Mouse (Mus musculus) thymus, postnatal 4 days (tissue): Measurements from ENCODE around the gene Aff1.
A peak's percentile ranks its signal among the peaks of the same experiment; 100 is the strongest.

Source experiments
- DNase-seq: peaks from one replicate; pipeline ENCODE4 v3.0.0; 2021

The Aff1 gene

DNA sequence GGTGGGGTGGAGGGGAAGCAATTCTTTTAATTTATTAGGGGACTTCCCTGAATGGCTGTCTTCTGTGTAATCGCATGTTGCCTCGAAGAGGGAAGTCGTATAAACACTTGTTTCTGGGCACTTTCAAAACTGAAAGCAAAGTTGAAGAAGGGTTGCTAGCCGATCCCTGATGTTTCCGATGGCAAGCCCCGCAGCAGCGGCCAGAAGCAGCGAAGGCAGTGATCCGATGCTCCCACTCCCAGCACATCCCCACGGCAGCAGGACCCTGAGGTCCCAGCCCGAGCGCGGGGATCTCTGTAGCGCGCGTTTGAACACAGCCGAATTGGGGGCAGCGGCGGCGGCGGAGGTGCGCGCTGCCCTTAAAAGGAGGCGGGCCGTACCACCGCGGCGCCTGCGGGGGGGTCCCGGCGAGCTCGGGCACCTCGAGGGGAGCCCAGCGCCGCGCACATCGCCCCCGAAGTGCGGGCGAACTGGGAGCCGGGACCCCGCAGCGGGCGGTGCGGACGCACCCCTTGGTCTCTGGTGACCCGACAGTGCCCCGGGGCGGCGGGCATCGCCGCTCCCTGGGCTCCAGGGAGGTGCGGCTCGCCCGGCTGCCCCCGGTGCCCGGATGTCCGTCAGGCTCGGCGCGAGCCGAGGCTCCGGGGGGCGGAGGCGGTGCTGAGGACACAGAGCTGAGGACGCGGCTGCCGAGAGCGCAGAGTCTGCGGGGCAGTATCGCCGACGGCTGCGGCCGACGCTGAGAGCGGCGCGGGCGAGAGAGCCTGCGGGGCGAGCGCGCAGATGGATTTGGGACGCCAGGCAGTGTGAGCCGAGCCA is 61.5 kb downstream of the Aff1 start:
- DNase-seq: peak; percentile 97

DNA sequence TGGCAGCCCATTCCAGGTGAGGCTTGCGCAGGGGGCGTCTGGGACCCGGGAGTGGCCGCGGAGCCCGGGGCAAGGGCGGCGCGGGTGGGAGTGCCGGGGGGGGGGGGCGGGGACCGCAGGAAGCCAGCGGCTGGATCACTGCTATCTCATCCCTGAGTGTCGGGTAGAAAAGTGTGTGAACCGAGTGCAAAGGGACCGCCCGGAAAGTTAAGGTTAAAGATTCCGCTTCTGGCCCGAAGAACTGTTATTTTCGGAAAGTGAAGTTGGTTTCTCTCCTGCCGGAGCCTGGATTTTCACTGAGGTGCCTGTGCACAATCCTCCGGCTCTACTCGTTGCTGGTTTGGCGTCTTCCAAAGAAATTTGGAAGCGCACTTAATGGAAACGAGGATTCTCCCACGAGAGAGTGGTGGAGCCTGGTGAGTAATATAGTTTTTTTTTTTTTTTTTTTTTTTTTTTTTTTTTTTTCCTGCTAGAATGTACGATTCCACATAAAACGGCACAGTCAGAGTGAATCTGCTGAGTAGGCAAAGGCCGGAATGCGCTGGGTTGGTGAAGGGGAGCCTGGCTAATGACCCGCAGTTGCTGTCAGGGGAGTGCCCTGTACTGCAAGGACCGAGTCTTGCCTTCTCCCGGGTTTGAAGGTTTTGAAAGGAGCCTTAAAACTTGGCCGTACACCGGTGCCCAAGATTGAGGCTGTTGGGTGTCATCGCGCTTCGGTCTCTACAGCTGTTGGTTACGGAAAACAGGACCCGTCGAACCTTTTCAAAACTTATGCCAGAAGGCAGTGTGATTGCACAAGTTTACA is 62.4 kb downstream of the Aff1 start:
- DNase-seq: peak; percentile 65

DNA sequence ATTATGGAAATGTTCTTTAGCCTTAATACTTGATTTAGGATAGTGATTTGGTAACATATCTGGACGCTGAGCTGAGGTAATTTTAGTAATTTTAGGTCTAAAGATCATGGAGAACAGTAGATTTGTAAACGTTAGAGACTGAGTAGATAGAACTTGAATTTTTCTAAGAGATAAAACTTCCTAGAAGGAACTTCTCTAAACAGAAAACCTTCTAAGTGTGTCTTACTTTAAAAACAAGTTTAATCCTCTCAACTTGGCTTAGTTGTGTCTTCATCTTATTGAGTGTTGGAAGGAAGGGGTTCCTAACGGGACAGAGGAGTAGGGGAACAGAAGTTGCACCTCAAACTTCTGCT is 62.9 kb downstream of the Aff1 start:
- DNase-seq: no peak

DNA sequence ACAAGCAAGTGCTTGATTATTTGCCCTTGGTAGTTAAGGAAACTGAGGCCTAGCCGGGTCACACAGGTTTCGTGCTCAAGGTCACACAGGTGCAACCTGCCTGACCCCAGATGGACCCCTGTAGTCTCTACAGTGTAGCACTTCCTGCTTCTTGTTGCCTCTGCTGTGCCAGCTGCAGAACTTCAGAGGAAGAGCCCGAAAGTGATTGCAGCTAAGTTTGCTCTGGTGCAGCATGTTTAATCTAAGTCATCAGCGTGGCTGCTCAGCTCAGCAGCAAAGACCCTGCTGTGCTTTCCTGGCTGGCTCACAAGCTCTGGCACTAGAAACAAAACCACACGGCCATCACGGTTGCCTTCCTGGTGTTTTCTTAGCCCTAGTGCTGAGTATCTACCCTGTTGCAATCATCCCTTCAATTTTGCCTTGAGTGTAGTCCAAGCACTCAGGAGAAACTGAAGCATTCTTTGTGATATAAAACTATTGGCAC is 64.1 kb downstream of the Aff1 start:
- DNase-seq: peak; percentile 68

DNA sequence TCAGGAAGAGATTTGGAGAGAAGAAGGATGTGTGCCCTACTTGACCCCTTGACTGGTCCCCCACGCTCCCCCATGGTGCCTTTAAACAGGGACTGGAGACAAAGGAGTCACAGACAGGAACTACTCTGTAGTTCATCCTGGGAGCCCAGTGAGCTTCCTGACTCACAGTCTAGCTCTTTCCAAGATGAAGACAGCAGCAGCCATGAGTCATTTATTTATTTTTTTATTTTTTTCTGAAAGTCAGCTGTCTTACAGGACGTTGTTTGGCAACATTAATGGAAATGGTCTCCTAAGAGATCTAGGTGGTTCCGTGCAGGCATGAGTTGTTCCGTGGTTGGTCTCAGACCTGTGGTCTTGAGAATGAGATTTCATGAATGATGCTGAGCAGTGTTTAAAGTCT is 66.3 kb downstream of the Aff1 start:
- DNase-seq: no peak

DNA sequence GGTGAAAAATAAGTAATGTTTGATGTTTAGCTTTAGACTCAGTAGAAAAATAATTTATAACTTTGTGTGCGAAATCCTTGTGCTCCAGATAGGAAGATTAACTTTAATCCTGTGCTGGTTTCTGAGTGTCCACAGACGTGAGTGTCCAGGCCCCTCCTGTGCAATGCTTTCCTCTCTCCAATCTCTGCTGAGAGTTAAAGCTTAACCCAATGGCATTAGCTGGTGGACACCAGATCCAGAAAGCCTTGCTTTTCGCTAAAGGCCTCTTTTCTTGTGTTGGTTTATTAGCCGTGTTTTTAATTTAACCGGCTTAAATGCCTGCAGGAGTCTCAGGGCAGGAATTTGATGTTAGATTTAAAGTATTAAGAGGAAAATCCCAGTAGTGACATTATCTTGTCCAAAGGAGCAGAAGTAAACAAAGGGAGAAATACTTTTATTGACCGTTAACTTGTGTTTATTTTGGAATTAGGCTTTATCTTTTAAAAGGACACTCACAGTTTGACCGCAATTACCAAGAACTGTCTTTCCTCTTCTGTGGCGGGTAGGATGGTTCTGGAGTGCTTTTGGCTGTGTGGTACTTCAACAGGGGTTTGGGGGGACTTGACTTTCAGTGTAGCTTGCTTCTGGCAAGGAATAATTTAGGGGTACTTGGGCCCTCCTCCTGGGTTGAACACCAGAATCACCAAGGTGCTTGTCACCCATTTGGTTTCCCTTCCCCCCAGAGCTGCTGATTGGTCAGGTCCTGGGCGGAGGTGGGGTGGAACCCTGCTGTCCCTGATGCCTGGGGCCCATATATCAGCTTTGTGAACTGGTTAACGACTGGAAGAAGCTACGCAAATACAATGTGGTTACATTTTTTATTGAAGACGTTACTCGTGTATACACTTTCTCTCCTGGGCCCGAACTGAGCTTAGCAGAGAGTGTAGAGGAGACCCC is 67.6 kb downstream of the Aff1 start:
- DNase-seq: peak; percentile 67

DNA sequence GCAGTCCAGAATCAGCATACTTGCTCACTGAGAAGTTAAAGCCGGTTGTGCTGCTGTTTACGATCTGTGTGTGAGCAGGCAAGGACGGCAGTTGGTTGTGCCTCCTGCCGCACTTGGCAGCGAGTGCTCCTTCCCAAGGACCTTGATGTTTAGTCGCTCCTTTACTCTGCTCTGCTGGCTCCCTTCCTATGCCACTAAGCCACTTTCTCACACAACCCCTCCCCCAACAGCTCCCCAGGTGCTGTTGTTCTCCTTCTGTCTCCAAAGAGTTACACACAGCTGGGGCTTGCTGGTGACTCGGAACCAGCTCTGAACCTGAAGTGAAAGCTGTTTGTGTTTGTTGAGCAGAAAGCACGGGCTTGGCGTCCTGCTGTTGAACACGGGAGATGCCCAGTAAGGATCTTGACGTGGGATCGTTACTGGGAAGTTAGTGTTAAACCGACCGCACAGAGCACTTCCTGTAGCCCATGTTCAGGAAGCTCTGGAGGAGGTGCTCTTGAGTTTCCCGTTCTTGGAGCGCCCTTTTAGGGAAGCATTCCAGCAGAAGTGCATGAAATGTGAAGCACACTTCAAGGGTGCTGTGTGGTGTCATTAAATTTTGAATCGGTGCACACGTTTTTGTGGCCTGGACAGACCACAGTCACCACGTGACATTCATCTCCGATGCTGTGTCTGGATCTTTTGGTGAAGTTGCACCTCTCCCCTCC is 68.4 kb downstream of the Aff1 start:
- DNase-seq: peak; percentile 86

DNA sequence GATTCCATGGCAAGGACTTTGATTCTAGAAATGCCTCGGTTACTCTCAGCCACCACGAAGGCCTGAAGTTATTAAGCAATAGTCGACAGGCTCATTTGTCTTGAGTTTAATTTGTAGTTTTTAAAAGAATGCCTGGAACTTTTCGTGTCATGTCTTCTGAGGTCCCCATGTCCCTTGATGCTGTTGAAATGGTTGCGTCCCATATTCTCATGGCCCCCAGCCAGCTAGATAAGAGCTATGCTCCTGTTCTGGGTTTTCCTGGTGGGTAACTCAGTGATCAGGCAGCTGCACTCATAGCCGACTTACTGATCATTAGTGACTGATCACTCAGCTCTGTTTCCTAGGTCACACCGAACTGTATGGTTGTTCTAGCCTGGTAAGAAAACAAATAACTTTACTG is 69.6 kb downstream of the Aff1 start:
- no peak for DNase-seq

DNA sequence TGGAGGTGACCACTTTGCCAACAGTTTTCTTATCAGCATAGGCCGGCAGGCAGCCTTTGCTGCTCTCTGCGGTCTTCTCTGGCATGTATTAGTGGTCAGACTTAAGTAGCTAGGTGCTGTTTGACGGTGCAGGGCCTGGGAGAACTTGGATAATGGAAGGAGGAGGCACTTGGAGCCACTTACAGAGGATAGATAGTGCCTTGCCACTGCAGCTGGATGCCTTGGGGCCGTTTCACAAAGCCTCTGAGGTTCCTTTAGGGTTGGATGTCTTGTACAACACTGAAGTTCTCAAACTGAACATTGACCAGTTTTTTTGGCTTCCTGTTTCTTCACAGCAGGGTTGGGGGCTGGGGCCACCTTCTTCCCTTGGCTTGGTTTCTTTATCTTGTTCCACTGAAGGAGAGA is 70.7 kb downstream of the Aff1 start:
- DNase-seq: peak; percentile 64

DNA sequence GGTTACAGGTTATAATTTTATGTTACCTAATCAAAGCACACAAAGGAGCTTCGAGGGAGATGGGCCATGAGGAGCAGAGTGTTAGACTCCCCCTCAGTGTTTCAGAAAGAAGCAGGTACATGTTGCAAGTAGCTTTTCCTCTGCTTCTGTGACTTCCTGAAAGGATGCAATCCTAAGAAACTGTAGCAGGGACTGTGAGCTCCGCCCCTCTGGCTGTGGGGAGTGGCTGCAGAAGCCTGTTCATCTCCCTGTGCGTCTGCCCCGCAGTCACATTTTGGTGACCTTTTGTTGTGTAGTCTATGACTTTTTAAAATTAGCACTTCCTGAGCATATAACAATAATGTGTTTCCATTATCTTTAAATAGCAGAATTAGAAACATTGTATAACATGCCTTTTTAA is 73.2 kb downstream of the Aff1 start:
- no peak for DNase-seq

DNA sequence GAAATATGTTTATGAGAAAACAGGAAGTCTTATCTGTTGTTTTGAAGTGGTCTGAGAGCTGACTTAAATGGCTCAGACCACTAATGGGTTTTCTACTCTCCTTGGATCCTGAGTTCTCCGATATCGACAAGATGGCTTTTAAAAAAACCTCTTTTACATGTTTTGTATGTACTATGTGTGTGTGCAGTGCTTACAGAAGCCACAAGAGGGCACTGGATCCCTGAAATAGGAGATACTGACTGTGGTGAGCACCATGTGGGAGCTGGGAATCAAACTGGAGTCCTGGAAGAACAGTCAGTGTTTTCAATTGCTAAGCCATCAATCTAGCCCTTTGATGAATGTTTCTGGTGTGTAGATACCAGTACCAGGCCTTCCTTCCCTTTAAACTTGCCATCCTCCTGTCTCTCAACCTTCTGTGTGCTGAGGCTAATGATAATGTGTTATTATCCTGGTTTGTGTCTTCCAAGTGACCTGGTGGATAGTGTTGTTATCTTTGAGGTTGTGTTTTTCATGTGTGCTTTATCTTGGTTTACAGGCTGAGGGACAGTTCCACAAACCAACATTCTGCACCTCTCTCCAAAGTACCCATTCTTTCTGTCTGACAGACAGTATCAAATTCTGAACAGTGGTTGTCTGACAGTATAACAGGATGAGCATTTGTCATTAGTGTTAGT is 73.7 kb downstream of the Aff1 start:
- DNase-seq: peak; percentile 50

DNA sequence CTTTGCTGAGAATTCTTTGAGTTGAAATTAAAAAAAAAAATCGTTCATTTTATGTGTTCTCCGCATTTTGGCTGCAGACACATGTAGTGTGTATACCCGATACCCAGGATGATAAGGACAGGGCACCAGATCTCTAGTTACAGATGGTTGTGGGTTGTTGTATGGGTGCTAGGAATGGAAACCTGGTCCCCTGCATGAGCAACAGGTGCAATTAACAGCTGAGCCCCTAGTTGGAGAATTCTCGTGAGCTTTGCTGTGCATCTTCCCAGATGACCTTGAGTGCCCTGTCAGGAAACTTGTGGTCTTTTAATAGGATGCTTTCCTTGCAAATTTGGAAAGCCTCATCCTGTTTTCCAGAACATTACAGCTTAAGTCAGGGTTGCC is 74.2 kb downstream of the Aff1 start:
- no peak for DNase-seq

DNA sequence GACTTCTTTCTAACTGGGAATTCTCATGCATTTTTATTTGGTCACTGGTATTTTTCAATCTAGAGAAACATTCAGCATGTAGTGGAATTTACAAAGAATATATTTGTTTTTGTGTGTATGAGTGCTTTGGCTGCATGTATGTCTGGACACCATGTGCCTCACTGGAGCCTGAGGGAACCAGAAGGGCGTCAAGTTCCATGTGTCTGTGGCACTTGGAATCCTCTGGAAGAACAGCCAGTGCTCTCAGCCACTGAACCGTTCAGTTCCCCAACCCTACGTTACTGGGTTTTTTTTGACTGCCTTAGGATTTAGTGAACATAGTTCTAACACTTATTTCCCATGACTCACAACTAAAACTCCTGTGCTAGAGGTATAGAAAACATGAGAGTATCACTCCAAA is 76.8 kb downstream of the Aff1 start:
- no peak for DNase-seq

DNA sequence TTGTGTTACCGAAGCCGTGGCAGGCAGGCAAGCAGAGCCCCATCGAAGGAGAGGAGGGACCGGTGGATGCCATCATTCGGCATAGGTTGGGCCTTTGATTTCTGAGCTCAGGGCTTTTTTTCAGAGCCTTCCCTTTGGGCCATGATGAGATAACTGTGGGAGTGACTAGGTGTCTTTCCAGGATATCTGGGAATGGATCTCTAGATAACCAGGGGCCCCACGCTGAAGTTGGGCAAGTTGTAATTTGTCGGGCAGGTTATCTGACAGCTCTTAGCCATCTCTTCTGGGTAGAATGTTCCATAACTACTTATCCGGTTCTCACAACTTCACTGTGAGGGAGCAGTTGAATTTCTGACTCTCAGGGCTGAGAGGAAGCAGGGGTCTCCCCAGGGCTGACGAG is 77.5 kb downstream of the Aff1 start:
- no peak for DNase-seq

DNA sequence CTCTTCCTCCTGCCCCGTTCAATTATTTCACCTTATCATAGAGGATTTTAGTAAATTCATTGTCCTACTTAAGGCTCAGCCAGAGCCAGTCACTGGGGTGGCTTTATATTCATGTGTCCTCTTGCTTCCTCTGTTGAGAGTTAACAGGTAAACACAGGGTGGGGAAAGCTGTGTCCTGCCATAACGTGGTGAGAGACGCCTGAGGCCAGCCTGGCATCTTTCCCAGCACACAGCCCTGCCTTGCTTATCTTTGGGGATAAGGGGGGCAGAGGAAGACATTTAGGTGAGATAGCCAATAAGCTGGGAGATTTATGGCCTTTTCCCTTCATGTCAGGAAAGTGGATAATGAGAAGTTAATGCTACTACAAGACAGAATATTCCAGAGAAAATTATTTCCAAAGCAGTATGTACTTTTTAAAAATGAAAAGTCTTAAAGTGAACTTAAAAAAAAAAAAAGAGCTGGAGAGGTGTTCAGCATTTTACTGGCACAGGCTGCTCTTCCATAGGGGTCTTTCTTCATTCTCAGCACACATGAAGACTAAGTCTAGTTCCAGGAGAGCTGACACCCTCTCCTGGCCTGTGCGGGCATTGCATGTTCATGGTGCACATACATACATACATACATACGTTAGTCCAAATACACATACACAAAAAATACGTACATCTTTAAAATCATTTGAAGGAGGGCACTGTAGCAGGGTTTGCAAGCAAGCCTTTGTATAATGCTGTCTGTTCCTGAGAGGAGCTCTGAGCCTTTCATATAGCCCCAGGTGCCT is 78.5 kb downstream of the Aff1 start:
- DNase-seq: peak; percentile 55

DNA sequence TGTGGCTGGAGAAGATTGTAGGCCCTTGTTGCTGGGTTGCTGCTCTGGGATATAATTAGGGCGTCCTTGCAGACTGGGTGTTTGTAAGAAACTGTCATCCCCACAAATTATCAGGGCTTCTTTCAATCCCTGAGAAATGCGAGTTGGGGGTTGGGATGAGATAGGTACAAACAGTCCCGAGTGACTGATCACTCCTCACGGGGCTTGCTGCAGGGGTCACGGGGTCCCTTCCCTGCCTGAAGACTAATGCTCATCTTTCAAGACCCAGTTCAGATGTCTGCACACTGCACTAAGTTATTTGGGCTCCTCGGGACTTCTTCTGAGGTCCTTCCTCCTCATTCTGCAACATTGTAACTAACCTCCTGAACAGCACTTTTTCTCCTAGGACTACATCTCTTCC is 79.2 kb downstream of the Aff1 start:
- DNase-seq: no peak

DNA sequence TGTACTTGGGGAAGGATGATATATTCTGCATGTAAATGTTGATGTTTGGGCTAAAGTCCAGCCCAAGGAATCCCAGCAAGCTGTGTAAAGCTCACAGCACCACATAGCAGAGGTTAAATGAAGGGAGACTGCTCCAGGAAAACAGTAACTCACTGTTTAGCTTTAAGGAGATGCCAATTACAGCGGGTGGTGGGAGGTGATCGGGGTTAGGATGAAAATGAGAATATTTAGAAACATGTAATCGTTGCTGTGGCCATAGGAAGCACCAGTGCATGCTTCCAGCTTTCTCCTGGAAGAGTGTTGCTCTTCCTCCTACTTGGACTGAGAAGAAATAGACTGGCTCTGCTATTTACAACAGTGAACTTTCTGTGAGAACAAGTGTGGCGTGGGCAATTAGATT is 80.1 kb downstream of the Aff1 start:
- no peak for DNase-seq

DNA sequence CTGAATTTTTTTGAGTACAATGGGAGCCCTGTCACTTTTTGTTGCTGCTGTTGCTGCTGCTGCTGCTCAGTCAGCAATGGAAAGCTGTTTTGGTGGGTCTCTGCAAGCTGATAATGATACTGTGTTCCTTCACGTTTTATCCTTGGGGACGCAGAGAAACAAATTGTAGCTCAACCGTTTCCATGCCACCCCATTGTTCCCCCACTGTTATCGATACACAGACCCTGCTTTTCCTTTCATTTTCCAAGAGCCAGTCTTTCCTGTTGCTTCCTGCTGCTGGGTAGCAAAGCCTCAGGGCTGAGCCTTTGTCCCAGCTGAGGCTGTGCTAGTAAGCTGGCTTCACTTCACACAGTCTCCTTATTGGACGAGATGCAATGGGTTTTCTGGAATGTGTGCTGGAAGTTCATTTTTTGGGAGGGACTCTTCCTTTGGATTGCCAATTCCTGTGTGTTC is 81.0 kb downstream of the Aff1 start:
- no peak for DNase-seq

DNA sequence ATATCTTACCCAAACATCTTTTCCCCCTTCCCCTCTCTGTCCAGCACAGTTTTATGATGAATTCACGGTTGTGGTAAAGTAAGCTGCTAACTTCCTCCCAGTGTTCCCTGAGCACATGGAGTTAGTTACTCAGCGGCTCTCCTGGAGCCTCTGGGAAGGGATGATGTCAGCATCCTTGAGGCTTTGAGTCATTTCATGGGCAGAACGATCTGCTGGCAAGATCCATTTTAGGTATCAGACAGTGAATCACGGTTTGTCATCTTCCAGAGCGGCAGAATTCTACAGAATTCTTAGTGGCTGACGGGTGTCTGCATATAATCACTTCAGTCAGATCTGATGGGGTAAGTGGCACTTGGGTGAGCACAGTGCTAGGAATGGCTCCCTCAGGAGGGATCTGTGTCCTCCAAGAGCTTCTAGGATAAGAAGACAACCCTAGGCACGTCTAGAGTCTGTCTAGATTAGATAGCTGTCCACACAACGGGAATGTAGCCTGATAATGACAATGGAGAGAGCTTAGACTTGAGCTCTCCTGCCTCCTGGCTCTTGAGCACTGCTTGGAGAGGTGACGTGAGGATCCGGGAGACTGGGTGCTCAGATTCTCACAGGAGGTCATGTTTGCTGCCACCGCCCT is 82.6 kb downstream of the Aff1 start:
- no peak for DNase-seq

DNA sequence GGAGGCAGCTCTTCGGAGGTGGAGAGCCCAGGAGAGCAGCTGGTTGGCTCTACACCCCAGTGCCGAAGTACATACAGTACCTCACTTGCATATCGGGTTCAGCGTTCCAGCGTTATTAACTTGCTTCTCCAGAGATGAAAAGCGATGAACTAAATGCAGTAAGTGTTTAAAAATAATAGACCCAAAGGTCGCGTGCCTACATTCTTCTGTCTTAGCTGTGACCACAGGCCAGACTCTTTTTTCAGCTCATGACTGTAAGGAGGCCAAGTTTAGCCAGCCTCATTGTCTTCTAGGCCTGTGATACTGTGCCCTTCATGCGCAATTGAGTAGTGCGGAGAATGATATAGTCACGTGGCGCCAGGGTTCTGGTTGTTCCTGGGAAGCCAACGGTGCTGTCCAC is 83.3 kb downstream of the Aff1 start:
- no peak for DNase-seq

DNA sequence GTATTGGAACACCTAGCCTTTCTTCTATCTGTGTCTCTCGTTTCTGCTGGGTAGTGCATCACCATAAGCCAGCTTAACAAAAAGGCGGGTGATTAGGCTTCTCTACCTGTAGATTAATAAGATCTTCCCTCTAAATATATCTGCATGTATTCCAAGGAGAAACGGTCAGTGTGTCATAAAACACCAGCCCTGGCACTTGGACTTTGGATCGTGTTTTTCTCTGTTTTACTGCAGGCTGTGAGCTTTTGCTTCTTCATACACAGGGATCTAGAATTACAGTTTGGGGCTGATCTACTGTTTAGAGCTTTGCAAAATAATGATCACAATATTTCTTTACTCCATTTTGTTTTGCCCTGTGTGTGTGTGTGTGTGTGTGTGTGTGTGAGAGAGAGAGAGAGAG is 84.7 kb downstream of the Aff1 start:
- DNase-seq: no peak
